Mouse (Mus musculus) kidney, embryonic 16.5 days (tissue): ENCODE data around the gene Leng8. TPM values are rescaled to one million over a fixed set of nuclear protein-coding genes. Genes with fewer than 3 reads are reported as not detected.
"Not testable (repeated sequence)": the region's sequence is repeated elsewhere in the genome, so short reads cannot be mapped to it uniquely, and the experiment has no call there.

Source experiments
- ATAC-seq: fragments of 200-750 bp; cut with Nextera tagmentation; 2 replicates; pipeline ENCODE4 v1.8.0; 2017; ENCODE audit warnings: moderate TSS enrichment; ENCODE audit not compliant: low FRiP score, low TSS enrichment
- H3K27ac ChIP-seq: fragments of 300-500 bp; sonication (generic); 2 replicates; pipeline ENCODE4 v1.5.1; 2014; ENCODE audit warnings: low read length
- H3K27me3 ChIP-seq: fragments of 300-500 bp; sonication (generic); 2 replicates; pipeline ENCODE4 v1.6.1; 2014; ENCODE audit warnings: low read length, control low read depth, mixed read lengths; ENCODE audit not compliant: insufficient read depth
- H3K36me3 ChIP-seq: fragments of 300-500 bp; sonication (generic); 2 replicates; pipeline ENCODE4 v1.6.1; 2014; ENCODE audit warnings: low read length, control low read depth, mixed read lengths; ENCODE audit not compliant: insufficient read depth
- H3K4me1 ChIP-seq: fragments of 300-500 bp; sonication (generic); 2 replicates; pipeline ENCODE4 v1.6.1; 2014; ENCODE audit warnings: low read length, control low read depth, mixed read lengths; ENCODE audit not compliant: insufficient read depth
- H3K4me2 ChIP-seq: fragments of 300-500 bp; sonication (generic); replicated peaks from 2 replicates; pipeline ENCODE4 v1.6.1; 2014; ENCODE audit warnings: low read depth, low read length
- H3K4me3 ChIP-seq: fragments of 300-500 bp; sonication (generic); 2 replicates; pipeline ENCODE4 v1.5.1; 2014; ENCODE audit warnings: mild to moderate bottlenecking, low read length
- H3K9ac ChIP-seq: fragments of 300-500 bp; sonication (generic); replicated peaks from 2 replicates; pipeline ENCODE4 v1.6.1; 2014; ENCODE audit warnings: low read length
- H3K9me3 ChIP-seq: fragments of 300-500 bp; sonication (generic); 2 replicates; pipeline ENCODE4 v1.6.1; 2016; ENCODE audit warnings: low read length, control low read depth
- WGBS: fragments of 180-500 bp; shearing (Covaris S2); extraction: QIAGEN DNeasy Blood & Tissue Kit; methylation state at CpG from one replicate; pipeline ENCODE4 v1.1.7; 2014; 5-methylcytosine and 5-hydroxymethylcytosine counted together
- polyA plus RNA-seq: library from polyadenylated mRNA; unstranded; fragments of >200 nt; fragmentation: Nextera tagmentation; extraction: Ambion mirVana; gene quantifications from 2 replicates; pipeline ENCODE4 v1.2.1, GENCODE M21; 2015

Leng8 gene
- polyA plus RNA-seq, 1 experiment from 2014 or later: 59.7 TPM

DNA sequence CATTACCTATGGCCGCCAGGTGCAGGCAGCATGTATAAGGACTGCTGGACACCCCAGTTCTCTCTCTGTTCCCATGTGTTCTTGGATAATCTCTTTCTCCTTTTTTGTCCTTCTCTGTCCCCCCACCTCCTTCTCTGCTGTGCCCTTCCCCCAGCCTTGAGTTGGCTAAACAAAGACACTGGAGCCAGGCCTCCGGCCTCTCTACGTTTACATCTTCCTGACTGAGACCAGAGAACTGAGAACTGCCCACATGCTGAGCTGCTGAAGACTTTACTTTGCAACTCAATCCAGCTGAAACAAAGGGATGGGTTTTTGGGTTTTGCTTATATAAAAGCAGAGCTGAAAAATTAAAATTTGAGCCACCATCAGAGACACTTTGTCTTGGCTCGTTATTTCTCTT is 18.1 kb downstream of the Leng8 start:
- H3K27ac ChIP-seq: no peak overlapping the region
- no peak overlapping the region for H3K4me2 ChIP-seq
- H3K27me3 ChIP-seq: peaks cover 13% of the 10 kb centered on the region
- H3K4me1 ChIP-seq: peaks cover 15% of the 10 kb centered on the region
- H3K9ac ChIP-seq: no peak overlapping the region
- H3K4me3 ChIP-seq: no peak overlapping the region
- H3K9me3 ChIP-seq: no peaks in the 10 kb centered on the region
- no peak for ATAC-seq
- WGBS: 58% methylated on average over 4 of the region's 4 CpGs
- H3K36me3 ChIP-seq: no peaks in the 10 kb centered on the region

DNA sequence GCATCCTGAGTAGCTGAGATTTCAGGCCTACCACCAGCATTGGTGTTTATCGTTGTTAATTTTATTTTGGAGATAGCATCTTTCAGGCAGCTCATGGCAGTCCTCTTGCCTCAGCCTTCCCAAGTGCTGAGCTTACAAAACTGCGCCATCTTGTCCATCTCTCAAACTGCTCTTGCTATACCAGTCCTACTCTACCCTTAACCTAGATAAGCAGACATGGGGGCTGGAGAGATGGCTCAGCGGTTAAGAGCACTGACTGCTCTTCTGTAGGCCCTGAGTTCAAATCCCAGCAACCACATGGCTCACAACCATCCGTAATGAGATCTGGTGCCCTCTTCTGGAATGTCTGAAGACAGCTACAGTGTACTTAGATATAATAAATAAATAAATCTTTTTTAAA is 24.8 kb downstream of the Leng8 start:
- H3K27me3 ChIP-seq, H3K36me3 ChIP-seq, H3K27ac ChIP-seq, H3K9ac ChIP-seq, H3K4me2 ChIP-seq, ATAC-seq, H3K9me3 ChIP-seq, H3K4me3 ChIP-seq: not testable (repeated sequence)
- H3K4me1 ChIP-seq: peaks cover 16% of the 10 kb centered on the region
- 93% methylated on average over 4 of the region's 4 CpGs for WGBS

DNA sequence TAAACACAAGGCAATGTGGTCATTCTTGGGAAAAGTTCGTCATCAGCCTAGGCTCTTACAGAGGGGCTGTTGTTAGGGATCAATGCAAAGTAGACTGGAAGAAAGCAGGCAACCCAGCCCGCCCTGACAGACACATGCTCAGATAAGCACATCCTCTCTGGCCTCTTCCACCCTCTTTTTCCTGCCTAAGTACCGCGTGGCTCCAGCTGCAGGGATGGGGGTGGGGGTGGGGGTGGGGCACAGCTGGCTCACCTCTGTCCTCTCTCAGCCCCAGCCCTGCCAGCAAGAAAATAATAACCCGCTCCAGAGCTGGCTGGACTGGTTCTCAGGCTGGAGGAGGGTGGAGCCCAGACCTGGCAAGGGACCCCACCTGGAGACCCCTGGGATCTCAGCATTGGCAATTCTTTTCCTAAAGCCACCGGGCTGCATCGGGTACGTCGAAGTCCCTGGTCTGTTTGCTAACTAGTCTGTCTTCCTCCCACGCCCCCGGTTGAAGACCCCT is 26.8 kb downstream of the Leng8 start:
- H3K4me1 ChIP-seq: peaks cover 16% of the 10 kb centered on the region
- H3K27me3 ChIP-seq: no peaks in the 10 kb centered on the region
- peak overlapping the region; percentile 57 for H3K4me3 ChIP-seq
- H3K9ac ChIP-seq: peak overlapping the region; percentile 65
- H3K36me3 ChIP-seq: no peaks in the 10 kb centered on the region
- H3K4me2 ChIP-seq: peak overlapping the region; percentile 70
- under 1% methylated on average over 11 of the region's 11 CpGs for WGBS
- ATAC-seq: peak; percentile 61
- H3K27ac ChIP-seq: peak overlapping the region; percentile 76
- no peaks in the 10 kb centered on the region for H3K9me3 ChIP-seq

DNA sequence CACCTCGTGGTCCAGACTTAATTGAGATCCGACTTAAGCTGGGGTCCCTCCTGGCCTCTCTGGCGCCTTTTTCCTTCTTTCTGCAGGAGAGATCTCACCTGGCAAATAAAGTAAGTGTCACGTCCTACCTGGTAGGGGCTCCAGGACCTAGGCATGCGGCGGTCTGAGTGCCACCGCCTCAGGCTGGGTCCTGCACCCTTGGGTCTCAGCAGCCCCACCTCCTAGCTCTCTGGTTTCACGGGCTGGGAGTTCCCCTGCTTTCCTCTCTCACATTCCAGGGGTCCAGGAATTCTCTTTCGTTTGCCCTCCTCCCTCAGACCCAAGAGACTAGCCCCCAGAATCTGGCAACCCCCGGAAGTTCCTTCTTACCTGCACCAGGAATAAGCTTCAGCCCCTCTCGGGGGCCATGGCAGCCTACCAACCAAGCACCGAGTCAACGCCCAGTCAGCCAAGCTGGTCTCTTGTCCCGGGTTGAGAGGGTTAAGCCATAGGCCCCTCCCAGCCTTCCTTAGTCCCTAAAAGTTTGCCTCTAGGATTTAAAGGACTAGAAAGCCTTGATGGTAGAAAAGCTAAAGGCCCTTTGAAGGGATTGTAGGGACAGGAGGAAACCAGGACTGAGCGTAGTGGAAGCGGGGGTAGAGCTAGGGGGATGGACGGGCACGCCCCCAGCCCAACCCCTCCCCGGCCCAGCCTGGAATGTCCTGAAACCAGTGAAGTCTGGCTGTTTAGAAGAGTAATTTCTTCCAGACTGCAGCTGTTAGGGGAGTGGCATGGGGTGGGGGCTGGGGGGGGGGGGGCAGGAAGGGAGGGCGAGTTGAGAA is 27.5 kb downstream of the Leng8 start, which contains the start of gene Cdc42ep5:
Gene Cdc42ep5 (minus strand): TSS at position 771 of the 821 bp plus-strand sequence.
- H3K9ac ChIP-seq: peak within 1 kb of the TSS; percentile 65

DNA sequence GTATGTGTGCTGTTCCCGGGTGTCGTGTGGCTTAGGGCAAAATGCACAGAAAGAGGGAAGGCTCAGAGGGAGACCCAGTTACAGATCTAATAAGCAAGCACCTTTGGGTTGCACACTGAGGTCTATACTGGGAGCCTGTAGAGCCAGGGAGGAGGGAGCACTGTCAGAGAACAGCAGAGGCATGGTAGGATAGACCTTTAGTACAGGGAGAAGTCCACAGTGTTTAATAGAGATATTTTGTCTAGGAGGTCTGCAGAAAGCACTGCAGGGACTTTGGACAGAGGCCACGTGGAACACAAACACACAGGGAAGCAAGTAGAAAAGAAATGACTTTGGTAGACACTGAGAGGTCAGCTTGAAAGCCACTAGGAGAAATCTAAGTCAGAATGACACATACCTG is 28.4 kb downstream of the Leng8 start:
- Histone ChIP-seq H3K9ac (peak overlapping the region; percentile 38; the same call in 1 of the 2 replicates), H3K9me3 (no peaks in the 10 kb centered on the region), H3K4me2 (peak overlapping the region; percentile 70), H3K27me3 (no peaks in the 10 kb centered on the region), H3K4me1 (peaks cover 16% of the 10 kb centered on the region), H3K27ac (peak overlapping the region; percentile 55; the same call in 1 of the 2 replicates), H3K36me3 (no peaks in the 10 kb centered on the region), H3K4me3 (peak overlapping the region; percentile 57; the same call in 1 of the 2 replicates)
- WGBS: 11% methylated on average over 3 of the region's 3 CpGs
- no peak for ATAC-seq

More for the DNA sequence above, 27.5 kb downstream of the Leng8 start, which contains the start of gene Cdc42ep5:
- peak within 1 kb of the TSS; percentile 57 for H3K4me3 ChIP-seq
- no peaks in the 10 kb centered on the region for H3K9me3 ChIP-seq
- peak within 1 kb of the TSS; percentile 70 for H3K4me2 ChIP-seq
- under 1% methylated on average over 19 of the region's 20 CpGs for WGBS
- peak within 1 kb of the TSS; percentile 76 for H3K27ac ChIP-seq
- no peaks in the 10 kb centered on the region for H3K36me3 ChIP-seq
- no peaks in the 10 kb centered on the region for H3K27me3 ChIP-seq
- peaks cover 16% of the 10 kb centered on the region for H3K4me1 ChIP-seq
- peak; percentile 97 for ATAC-seq

DNA sequence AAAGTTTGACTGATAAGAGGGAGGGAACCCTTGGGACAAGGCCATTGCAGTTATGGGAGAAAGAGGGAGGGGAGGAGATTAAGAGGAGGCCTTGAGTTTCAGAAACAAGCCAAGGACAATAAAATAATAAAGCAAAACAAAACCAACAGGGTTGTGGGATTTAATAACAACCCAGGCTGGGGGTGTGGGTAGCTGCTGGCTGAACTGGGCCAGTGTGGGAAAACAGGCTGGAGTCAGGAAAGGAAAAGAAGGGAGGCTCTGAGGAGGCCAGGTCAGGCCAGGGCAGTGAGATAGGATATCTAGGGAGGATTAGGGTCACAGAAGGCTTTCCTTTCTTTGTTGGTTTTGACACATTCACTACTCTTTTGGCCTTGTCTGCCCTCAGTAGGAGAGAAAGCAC is 30.3 kb downstream of the Leng8 start:
- Histone ChIP-seq H3K4me1 (peaks cover 16% of the 10 kb centered on the region), H3K27ac (no peak overlapping the region), H3K9me3 (no peaks in the 10 kb centered on the region), H3K4me3 (no peak overlapping the region), H3K36me3 (no peaks in the 10 kb centered on the region), H3K4me2 (no peak overlapping the region), H3K27me3 (no peaks in the 10 kb centered on the region), H3K9ac (no peak overlapping the region)
- ATAC-seq: no peak

DNA sequence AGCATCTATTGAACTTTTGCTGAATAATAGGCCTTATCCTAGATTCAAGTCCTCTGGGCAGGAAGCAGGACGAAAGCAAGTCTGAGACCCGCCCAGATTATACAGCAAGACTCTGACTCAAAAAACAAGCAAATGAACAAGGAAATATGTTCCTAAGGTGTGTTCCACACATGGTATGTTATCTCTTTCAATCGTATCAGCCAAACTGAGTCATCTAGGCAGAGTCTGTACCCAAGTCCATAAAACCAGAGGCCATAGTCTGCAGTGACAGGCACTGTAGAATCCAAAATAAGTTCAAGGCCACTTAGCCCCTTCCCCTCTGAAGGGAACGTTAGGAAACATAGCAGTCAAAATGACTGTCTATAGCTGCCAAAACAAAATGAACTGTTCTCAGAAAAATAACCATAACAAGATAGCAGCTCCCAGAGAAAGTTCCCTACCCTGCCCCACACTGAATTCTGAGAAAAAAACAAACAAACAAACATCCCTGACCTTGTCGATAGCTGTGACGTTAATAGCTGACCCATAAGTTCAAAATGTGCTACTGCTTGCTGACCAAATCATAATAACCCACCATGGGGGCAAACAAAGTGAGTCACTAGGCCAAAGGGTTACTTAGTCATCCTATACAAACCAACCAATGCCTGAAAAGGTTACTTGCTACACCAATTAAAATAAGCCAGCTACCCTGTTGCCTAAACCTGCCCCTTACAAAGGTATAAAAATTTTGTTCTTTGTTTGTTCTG is 33.5 kb downstream of the Leng8 start:
- WGBS: 81% methylated on average over 6 of the region's 6 CpGs
- no peaks in the 10 kb centered on the region for H3K9me3 ChIP-seq

DNA sequence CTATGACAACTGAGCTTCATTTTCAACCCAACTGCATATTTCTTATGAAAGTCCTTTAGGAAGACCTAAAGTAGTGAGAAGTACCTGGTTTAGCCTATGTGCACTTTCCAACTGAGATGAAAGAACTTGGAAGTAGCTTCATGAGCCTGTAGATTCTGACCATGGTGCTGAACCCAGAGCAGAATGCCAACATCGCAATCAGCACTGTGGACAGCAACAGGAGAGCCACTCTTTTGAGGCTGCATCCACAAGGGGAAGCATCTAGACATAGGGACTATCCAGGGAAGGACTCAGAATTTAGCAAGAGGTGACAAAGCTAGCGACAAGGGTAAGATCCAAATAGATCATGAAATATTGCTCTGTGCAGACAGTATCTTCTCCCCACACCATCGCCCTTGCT is 41.6 kb downstream of the Leng8 start:
- H3K4me3 ChIP-seq: no peak overlapping the region
- no peaks in the 10 kb centered on the region for H3K9me3 ChIP-seq
- no peaks in the 10 kb centered on the region for H3K36me3 ChIP-seq
- no peaks in the 10 kb centered on the region for H3K4me1 ChIP-seq
- 45% methylated on average over 3 of the region's 3 CpGs for WGBS
- ATAC-seq: no peak; the same call in 1 of the 2 replicates
- no peaks in the 10 kb centered on the region for H3K27me3 ChIP-seq
- H3K4me2 ChIP-seq: no peak overlapping the region
- no peak overlapping the region for H3K9ac ChIP-seq
- H3K27ac ChIP-seq: no peak overlapping the region

More for the DNA sequence above, 33.5 kb downstream of the Leng8 start:
- peaks cover 2% of the 10 kb centered on the region for H3K4me1 ChIP-seq
- H3K27me3 ChIP-seq: no peaks in the 10 kb centered on the region
- no peak overlapping the region for H3K27ac ChIP-seq
- H3K9ac ChIP-seq: no peak overlapping the region
- no peaks in the 10 kb centered on the region for H3K36me3 ChIP-seq
- H3K4me2 ChIP-seq: no peak overlapping the region
- no peak overlapping the region for H3K4me3 ChIP-seq
- ATAC-seq: no peak
